Mouse (Mus musculus) cerebellum, adult 2 months (tissue): ENCODE data around the gene Actn2. TPM values are rescaled to one million over a fixed set of nuclear protein-coding genes. Genes with fewer than 3 reads are reported as not detected.

Experiments used
- DNase-seq, 2 experiments: peaks; one replicate each; pipeline ENCODE4 v3.0.0; 2021
- H3K27ac ChIP-seq: fragments of 200-500 bp; 2 replicates; pipeline ENCODE4 v1.5.1; 2012; ENCODE audit warnings: low read length, control low read depth, inconsistent platforms; ENCODE audit not compliant: insufficient read depth
- H3K27me3 ChIP-seq: fragments of 200-500 bp; 2 replicates; pipeline ENCODE4 v1.6.1; 2012; ENCODE audit warnings: inconsistent platforms, mild to moderate bottlenecking, low read length, moderate library complexity; ENCODE audit not compliant: control insufficient read depth, insufficient read depth
- H3K4me1 ChIP-seq: fragments of 200-500 bp; 2 replicates; pipeline ENCODE4 v1.6.1; 2011; ENCODE audit warnings: low read length; ENCODE audit not compliant: control insufficient read depth, insufficient read depth
- H3K4me3 ChIP-seq: fragments of 200-500 bp; replicated peaks from 2 replicates; pipeline ENCODE3; 2011; ENCODE audit warnings: mild to moderate bottlenecking, low read depth, low read length, control low read depth; ENCODE audit not compliant: insufficient read depth
- CTCF ChIP-seq: fragments of 200-500 bp; IDR thresholded peaks from 2 replicates; pipeline ENCODE4 v1.5.1; 2011; ENCODE audit warnings: low read depth, mild to moderate bottlenecking, control low read depth, low read length, moderate library complexity, borderline replicate concordance; ENCODE audit not compliant: insufficient read depth
- POLR2A ChIP-seq: fragments of 200-500 bp; IDR thresholded peaks from 2 replicates; pipeline ENCODE4 v1.6.1; 2011; ENCODE audit warnings: low read length, control low read depth, borderline replicate concordance; ENCODE audit not compliant: insufficient read depth
- WGBS: fragments of 180-500 bp; shearing (Covaris S2); methylation state at CpG from one replicate; pipeline ENCODE4 v1.1.7; 2018; 5-methylcytosine and 5-hydroxymethylcytosine counted together
- polyA plus RNA-seq: library from polyadenylated mRNA; depleted of rRNA; stranded (reverse); fragments of >200 nt; gene quantifications from 2 replicates; pipeline ENCODE4 v1.2.3, GENCODE M21; 2012

Actn2 gene
- polyA plus RNA-seq, 1 experiment: 1.8 TPM

DNA sequence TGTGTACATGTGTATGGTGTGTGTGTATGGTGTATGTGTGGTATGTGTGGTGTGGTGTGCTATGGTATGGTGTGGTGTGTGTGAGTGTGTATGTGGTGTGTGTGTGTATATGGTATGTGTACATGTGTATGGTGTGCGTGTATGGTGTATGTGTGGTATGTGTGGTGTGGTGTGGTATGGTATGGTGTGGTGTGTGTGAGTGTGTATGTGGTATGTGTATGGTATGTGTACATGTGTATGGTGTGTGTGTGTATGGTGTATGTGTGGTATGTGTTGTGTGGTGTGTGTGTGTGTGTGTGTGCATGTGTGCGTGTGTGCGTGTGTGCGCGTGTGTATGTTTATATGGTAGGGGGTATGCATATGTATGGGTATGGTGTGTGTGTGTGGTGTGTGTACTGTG is 9.0 kb downstream of the Actn2 start:
- no peak overlapping the region for H3K27ac ChIP-seq
- over 99% methylated on average over 5 of the region's 5 CpGs for WGBS
- H3K4me1 ChIP-seq: no peaks in the 10 kb centered on the region
- TF ChIP-seq CTCF (no peak), POLR2A (no peak)
- no peaks in the 10 kb centered on the region for H3K27me3 ChIP-seq
- H3K4me3 ChIP-seq: no peak overlapping the region
- DNase-seq: no peak

DNA sequence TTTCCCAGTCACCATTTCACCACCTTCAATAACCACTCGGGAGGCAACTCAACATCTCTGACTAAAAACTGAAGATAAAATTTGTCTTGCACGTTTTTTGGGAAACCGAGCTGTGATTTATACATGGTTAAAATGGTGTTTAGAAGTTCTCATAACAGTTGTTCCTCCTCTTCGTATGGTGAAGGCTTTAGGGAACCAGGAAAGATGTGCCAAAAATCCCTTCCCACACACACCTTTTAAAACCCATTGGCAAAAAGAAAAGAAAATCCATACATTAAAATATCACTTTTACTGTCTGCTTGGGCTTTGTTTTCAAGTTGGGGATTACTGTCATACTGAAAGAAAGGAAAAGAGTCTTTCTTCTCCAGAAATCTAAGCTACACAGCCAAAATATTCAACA is 12.2 kb downstream of the Actn2 start:
- WGBS: 88% methylated on average over 4 of the region's 4 CpGs
- Histone ChIP-seq H3K27ac (no peak overlapping the region), H3K4me1 (no peaks in the 10 kb centered on the region), H3K4me3 (no peak overlapping the region), H3K27me3 (no peaks in the 10 kb centered on the region)
- DNase-seq: no peak
- TF ChIP-seq CTCF (no peak), POLR2A (no peak)

DNA sequence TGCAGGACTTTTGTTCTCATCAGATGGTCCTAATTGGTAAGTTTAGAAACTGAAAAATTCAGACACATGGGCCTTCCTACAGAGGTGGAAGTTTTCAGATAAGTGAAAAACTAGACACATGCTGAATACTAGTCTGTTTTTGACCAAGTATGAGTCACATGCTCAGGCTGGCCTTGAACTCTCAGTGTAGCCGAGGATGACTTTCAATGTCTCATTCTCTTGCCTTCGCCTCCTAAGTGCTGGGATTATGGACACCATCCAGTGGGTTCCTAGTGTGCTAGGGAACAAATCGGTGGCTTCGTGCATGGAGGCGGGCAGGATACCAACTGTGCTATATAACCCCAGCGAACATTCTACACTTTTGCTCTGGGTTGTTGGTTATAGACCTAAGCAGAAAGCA is 13.0 kb downstream of the Actn2 start:
- DNase-seq: no peak
- 86% methylated on average over 6 of the region's 6 CpGs for WGBS
- TF ChIP-seq POLR2A: no peak
- no peak for TF ChIP-seq CTCF
- Histone ChIP-seq H3K27me3 (no peaks in the 10 kb centered on the region), H3K27ac (no peak overlapping the region), H3K4me1 (no peaks in the 10 kb centered on the region), H3K4me3 (no peak overlapping the region)

DNA sequence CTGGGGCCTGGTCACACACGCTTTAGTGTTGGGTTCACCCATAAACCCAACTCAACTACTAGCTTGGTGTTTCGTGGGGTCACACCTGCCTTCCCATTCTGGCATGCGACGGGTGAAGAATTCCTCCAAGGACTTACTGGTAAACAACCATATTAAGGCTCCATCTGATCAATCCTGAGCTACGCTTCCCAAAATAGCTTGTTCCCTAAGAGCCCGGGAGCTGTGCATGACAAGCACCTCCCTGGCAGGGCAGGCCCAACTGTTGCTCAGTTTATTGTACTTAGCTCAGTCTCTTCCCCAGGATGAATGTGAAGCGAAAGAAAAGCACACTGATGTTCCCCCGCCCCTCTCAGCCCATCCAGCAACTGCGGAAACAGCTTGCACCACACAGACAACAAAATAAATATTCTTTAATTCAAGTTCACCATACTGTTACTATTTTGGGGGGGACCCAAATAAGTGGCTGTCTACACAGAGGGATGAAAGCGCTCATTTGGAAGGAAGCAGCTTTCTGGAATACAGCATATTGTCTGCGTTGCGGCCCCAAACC is 17.4 kb downstream of the Actn2 start:
- Histone ChIP-seq H3K4me3 (no peak overlapping the region), H3K27me3 (no peaks in the 10 kb centered on the region), H3K27ac (no peak overlapping the region), H3K4me1 (no peaks in the 10 kb centered on the region)
- 78% methylated on average over 12 of the region's 12 CpGs for WGBS
- TF ChIP-seq CTCF (no peak), POLR2A (no peak)
- no peak for DNase-seq

DNA sequence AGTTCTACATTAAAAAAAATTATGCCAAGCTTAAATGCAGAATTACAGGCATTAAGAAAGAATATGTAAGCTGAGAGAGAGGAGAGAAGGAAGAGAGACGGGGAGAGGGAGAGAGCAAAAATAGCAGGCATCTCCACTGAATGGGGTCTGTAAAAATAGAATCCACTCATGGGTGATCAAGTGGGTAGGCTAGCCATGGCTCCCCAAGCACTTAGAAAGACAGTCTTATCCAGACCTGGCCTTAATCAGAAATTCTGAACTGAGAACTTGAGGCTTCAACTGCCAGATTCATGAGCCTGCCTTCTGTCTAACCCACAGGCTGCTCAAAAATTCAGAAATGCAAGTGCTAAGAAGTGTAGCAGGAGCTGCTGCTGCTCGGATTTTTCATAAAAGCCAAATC is 20.4 kb downstream of the Actn2 start:
- H3K4me3 ChIP-seq: no peak overlapping the region
- WGBS: 71% methylated on average over 2 of the region's 2 CpGs
- TF ChIP-seq CTCF (no peak), POLR2A (no peak)
- no peaks in the 10 kb centered on the region for H3K4me1 ChIP-seq
- no peak for DNase-seq
- no peaks in the 10 kb centered on the region for H3K27me3 ChIP-seq
- no peak overlapping the region for H3K27ac ChIP-seq

DNA sequence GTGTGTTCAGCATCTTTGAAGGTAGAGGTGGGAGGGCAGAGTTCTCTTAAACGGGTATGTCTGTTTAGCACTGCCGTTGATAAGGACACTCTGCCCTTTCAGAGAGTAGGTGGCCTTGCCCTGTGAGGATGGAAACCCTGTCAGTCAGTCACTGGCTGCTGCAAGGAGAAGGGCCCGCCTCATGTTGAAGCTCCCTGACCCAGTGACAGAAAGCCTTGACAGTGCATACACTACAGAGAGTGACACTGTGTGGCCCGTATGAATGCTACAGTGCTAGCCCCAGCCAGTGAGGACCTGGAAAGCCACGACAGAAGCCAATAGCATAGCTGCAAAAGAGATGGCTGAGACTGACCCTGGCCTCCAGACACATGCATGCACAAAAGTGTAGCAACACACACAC is 22.5 kb downstream of the Actn2 start:
- Histone ChIP-seq H3K27me3 (no peaks in the 10 kb centered on the region), H3K4me1 (no peaks in the 10 kb centered on the region), H3K27ac (no peak overlapping the region), H3K4me3 (no peak overlapping the region)
- WGBS: 80% methylated on average over 5 of the region's 5 CpGs
- TF ChIP-seq CTCF: no peak
- TF ChIP-seq POLR2A: no peak
- DNase-seq: no peak

DNA sequence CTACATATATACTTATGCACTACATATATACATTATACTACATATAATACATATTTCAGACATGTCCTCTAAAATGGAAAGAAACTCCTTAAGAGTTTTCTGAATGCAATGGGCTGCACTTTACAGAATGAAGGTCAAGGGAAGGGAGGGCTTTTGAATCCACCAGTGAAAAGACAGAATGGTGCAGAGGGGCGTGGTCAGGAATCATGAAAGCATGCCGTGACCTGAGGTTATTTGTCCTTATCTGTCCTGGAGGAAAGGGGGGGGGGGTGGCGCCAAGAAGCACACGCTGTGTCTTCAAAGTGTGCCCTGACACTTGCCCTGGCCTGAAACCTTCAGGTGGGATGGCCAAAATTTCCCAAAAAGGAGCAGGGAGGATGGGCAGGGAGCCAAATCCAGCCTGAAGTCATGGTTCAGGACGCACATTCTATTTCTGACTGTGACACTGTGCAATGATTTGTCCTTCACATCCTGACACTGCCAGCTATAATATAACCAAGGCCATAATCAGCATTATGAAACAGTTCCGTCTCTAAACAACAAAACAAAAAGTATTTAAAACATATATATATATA is 23.3 kb downstream of the Actn2 start:
- no peak for DNase-seq
- WGBS: 71% methylated on average over 6 of the region's 6 CpGs
- TF ChIP-seq POLR2A (no peak), CTCF (no peak)
- no peaks in the 10 kb centered on the region for H3K27me3 ChIP-seq
- H3K4me1 ChIP-seq: no peaks in the 10 kb centered on the region
- no peak overlapping the region for H3K4me3 ChIP-seq
- no peak overlapping the region for H3K27ac ChIP-seq

DNA sequence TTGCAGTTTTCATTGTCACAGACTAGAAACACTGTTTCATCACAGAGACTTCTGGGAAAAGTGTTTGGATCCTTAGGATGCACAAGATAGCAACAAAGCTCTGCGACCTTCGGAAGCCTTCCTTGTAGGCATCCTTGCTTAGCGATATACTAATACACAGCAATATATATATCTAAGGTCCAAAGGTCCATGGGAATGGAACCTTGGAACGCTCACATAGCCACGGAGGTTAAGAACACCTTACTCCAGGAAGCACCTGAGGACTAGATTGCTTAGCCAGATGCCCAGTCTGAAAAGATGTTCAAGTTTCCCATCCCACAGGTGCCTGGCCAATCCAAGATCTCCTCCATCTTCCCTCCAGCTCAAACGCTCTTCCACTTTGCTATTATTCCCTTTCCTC is 26.4 kb downstream of the Actn2 start:
- TF ChIP-seq CTCF: no peak
- TF ChIP-seq POLR2A: no peak
- 96% methylated on average over 6 of the region's 6 CpGs for WGBS
- DNase-seq: no peak
- H3K4me3 ChIP-seq: no peak overlapping the region
- no peaks in the 10 kb centered on the region for H3K4me1 ChIP-seq
- no peak overlapping the region for H3K27ac ChIP-seq
- no peaks in the 10 kb centered on the region for H3K27me3 ChIP-seq
